Mouse (Mus musculus) lung, adult 18-20 months (tissue): ENCODE measurements at regions not wholly inside any gene's neighbourhood (a gene's known extent, or its start where the extent isn't known, plus 50 kb on each side); places are given as distances from the start of the nearest gene placed in this dataset.

Experiments used
- DNase-seq, 2 experiments: peaks; one replicate each; pipeline ENCODE4 v3.0.0; 2022; ENCODE audit warnings: mixed read lengths in 2 of 2

DNA sequence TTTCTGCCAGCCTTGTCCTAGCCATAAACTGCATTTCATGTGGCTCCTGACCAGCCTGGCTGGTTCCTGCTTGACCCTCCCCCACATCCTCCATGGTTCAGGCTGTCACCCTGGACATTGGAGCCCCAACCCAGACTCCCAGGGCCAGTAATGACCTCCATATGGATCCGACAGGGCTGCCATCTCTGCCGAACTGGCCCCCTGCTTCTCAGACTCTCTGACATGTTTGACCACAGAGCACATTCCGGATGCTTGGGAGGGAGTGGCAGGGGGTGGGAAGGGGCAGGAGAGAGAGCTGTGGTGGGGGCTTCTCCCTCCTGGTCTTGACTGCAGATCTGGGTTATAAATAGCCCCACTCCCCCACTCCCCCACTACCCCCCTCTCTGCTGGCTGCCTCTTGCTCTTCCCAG is 59.0 kb upstream of the Actrt2 start:
- no peak for DNase-seq

DNA sequence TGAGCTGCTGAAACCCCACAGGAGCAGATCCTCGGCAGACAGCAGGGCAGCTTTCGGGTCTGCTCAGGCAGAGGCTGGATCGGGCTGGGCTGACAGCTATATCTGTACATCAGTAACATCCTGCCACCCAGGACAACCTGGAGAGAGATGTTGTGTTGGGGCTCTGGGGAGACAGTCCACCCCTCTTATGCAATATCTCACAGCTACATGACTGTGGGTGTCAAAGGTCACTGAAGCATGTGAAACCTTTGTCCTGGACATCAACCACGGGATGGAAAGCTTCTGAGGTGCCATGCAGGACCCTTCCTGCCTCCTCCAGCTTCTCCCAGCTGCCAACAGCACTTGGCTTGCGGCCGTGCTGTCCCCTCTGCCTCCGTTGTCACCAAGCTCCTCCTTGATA is 60.3 kb upstream of the Actrt2 start:
- DNase-seq = no peak

DNA sequence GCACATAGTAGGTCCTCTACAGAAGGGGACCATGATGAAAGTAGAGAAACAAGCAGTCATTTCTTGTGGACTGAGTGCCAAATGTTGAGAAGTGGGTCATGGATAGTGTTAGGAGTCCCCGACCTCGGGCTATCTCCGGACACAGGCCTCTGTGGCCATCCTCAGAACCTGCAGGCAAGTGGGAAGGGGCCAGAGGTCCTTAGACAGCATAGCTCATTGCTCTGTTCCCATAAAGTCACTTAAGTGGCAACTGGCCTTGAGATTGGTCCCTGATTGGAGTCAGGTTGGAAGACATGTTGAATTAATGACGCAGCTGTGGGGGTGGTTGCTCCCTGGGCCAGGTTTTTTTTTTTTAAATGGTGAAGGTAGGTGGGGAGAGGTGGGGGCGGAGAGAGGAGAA is 63.0 kb upstream of the Actrt2 start:
- no peak for DNase-seq

DNA sequence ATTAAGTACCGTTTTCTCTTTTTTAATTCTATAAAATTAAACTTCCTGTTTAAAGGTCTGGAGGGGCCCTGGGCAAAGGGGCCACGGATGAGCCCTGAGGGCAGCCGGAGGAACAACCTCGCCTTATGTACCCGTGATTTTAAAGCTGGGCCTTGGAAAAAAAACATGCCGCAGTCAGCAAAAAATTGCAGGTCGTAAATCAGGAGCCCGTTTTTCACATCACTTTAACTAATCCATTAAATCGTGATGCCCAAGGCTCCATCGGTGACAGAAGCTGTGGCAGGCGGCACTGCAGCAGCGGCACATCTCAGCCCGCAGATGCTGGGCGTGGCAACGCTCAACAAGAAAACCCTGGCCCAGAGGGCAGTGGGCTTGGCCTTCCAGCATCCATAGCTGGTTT is 63.7 kb upstream of the Actrt2 start:
- DNase-seq = no peak

DNA sequence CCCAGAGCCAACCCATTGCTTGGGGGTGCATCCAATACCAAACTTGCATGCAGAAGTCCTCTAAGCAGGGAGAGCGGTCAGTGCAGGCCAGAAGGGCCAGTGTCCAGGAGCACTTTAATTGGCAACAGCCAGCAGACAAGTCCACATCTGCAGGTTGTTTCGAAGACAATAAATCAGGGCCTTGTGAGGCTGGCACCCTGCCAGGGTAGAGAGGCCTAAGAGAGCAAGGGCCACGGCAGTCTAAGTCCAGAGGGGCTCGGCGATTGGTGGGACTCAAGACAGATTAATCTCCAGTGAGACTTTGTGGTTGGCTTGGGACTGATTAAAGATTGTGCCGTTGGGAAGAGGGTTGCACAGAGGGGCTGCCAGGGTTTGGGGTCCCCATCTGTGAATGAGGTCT is 68.4 kb upstream of the Actrt2 start:
- DNase-seq = no peak

DNA sequence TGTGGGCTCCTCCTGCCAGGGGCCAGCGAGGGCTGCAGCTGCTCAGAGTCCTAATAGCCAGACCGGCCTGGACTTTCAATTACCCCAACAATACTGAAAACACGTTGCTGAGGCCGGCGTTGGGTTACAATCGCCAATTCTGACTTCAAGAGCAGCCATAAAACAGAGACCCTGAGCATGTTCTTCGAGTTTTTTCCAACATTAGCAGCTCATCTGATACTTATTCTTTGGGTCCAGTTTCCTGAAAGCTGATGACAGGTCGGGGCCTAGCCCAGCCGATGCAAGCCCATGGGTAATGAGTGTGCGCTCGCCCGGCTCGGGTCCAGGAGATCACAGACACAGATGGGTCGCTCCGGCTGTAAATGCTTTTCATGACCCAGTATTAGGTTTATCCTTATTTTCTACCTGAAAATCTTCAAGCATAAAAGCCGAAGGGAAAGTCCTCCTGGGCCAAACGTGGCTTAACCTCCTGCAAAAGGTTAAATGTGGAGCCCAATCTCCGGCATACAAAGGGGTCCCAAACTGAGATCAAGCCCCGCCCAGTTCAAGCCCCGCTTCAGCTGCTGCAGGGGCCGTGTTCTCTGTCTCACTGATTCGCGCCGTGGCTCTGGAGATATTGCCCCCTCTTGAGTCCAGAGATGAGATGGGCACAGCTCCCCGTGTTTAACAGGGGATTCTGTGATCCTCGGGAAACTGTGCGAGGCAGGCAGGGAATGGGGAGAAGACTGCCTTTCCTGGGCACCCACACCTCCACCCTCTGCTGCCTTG is 73.6 kb upstream of the Actrt2 start:
- no peak for DNase-seq

DNA sequence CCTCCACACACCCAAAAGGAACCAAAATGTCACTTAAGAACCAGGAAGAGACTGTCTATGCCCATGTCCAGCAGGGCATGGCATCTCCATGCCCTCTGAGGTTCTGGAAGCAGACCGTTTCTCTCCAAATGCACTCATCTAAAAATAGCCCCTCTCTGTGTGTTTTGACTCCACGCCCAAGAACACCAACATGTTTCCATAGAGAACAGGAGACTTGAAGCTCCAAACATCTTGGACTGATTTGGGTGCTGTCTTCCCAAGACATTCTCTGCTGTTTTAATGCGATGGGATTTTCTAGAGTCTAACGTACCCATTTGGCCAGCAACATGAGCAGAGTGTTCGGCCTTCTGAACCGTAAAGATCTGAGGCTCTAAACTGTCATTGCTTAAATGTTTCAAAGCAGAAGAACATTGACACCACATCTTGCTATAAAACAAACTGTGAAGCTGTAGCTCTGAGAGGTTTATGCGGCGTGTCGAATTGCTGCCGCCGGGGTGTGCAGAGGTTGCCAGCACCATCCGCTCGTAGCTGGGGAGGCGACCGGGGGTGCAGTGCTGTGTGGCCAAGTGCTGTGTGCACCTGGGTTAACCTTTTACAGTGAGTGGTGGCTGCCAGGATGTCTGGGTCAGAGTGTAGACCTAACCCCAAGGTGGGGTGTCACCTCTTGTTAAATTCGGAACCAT is 78.8 kb upstream of the Actrt2 start:
- DNase-seq = no peak

DNA sequence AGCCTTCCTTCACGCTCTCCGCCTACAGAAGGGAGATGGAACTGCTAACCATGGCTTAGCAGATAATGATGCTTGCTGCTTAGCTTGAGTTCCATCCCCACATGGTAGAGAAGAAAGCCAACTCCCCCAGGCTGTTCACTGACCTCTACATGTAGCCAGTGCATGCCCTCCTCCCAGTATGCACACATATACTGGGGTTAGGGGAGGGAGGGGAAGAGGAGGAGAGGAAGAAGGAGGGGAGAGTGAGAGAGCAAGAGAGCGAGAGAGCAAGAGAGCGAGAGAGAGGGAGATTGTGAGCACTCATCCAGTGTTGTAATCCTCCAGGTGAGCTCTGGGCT is 79.3 kb upstream of the Actrt2 start:
- DNase-seq = no peak

DNA sequence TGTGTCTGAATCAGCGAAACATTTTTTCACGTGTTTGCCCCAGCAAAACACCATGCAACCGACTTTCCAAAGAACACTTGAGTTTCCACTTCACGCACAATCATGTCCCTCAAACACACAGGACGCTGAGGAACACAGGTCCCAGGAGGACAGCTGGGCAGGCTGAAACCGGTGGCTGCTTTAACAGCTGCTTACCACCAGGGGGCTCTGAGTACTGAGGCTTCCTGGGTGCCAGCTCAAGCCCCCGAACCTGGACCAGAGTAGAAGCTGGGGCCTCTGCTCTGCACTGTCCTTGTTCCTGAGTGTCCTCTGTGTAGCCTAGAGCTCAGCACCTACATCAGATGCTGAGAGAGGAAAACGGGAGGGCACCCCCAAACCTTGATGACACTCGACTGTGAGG is 81.5 kb upstream of the Actrt2 start:
- peak in 1 of 2 experiments; percentile 3 for DNase-seq

DNA sequence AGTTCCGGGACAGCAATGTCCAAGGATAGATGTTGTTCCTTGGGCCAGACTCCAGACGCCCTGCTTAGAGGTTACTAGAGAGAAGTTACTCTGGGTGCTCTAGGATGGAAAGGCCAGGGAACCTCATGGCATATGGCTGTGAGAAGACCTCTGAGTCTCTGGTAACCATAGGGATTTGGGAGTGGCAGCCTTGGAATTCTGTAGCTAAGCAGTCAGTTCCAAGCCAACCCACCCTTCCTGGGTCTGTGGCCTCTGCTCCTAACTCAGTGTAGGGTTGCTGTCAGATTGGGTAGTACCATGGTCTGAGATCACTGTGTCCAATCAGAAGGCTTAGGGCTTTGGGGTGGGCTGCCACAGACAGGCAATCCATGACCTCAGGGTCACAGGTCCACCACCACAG is 82.3 kb upstream of the Actrt2 start:
- no peak for DNase-seq

DNA sequence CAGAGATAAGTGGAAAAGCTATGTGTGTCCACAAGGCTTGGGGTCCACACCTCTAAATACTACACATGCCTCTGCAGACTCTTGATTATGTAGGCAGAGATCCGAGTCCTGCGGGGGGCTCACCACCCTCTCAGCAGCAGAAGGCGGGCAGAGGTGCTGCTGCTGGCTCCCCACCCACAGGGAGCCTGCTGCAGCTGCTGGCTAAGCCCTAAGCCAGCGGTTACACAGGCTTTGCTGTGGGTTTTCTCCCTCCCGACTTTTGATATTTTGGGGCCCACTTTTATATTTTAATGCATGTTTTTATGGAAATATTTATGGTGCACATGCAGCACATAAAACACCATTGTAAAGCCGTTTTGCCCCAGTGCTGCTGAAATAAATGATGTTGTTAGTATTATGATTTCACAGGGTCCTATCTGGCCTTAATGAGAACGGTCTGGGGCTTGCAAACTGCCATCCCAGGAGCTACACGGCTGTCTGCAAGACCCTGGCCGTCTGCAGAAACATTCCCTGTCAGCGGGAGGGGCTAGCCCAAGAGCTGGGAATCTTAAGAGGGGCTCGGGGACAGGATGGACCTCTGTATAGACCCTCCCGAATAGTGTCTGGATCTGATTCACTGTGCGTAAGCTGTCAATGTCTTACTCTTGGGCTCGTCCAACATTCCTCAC is 82.9 kb upstream of the Actrt2 start:
- no peak for DNase-seq

DNA sequence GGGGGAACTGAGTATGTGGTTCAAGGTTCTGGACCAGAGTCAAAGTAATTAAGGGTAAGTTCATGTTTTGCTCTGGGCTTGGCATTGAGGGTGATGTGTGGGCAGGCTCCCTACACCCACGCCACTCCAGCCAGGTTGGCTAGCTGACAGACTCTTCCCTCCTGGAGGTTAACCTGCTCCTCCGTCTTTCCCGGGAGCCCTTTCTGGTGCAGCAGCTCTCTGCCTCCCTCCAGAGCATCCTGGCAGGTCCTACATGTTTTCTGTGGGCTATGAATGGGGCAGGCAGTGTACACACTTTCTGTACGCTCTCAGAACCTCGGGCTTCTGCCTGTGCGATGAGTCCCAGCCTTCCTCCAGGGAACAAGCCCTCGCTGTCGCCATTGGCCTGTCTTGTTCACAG is 82.8 kb upstream of the Ttc34 start:
- DNase-seq = no peak

DNA sequence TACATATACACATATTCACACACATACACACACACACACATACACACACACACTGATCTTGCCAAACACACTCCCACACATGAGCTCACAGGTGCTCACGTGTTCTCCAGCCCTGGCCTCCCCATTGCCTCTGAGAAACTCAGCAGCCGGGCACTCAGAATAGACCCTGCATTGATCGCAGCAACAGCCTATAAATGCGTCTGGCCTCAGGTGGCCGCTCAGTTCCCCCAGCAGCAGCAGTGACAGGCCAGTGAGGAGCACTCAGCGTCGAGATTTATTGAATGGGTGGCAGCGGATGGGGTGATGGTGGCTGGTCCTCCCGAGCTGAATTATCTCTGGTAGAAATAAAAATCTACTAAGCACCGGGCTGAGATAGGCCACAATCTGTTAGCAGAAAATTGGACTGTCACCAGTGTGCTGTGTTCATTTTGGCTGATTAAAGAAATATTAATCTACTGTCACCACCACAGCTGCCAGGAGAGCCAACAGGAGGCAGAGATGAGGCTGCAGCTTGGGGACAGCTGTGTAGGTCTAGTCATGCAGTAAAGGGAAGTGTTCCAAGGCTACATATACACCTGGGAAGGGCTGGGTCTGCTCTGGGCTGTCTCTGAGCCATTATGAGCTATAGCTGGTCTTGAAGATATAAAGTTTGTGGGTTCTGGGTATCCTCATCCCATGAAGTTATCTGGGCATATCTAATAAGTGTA is 80.4 kb upstream of the Ttc34 start:
- no peak for DNase-seq

DNA sequence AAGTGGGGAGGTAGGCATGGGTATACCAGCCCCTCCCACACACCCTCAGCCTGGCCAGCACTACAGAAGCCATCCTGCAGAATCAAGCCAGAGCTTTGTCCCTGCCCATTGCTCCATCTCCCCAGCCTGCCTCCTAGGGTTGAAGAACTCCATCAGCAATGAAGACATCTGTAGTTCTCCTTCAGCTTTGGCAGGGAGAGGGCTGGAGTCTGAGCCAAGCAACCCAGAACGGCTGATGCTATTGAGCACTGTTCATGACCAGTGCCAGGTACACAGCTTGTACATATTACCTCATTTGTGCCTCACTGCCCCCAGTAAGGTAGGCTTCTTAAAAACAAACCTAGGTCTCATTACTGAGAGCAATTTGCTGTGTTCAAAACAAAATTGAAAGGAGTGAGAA is 77.4 kb upstream of the Ttc34 start:
- no peak for DNase-seq

DNA sequence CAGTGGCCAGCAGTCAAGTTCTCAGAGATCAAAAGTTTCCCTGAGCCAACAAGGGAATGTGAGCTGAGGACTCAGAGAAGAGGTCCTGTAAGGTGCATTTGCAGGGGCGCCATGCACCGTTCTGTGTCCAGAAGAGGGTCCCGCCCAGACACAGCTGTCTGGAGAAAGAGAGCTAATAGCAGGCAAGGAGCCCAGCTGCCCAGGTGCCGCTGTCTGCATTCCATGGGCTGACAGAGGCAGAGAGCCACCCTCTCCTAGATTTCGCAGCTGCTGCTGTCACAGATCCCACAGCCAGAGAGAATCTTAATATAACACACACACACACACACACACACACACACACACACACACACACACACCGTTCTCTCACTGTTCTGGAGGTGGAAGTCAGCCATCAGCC is 73.0 kb upstream of the Ttc34 start:
- DNase-seq = no peak

DNA sequence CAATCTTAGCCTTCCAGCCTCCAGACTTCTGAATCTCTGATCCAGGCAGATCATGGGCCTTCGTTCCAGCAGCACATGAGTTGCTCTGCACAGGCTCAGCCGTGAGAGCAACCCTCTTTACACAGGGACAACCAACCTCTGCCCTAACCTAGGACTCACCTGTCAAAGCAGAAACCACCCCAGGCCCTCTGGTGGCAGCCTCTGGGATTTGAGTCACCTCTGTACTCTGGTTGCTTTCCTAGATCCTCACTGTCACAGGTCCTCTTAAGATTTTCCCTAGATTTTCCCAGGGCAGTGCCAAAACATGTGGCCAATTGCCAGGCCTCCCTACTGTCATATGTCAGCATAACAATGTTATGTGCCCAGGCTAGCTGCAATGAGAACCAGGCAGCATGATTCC is 71.1 kb upstream of the Ttc34 start:
- DNase-seq = no peak

DNA sequence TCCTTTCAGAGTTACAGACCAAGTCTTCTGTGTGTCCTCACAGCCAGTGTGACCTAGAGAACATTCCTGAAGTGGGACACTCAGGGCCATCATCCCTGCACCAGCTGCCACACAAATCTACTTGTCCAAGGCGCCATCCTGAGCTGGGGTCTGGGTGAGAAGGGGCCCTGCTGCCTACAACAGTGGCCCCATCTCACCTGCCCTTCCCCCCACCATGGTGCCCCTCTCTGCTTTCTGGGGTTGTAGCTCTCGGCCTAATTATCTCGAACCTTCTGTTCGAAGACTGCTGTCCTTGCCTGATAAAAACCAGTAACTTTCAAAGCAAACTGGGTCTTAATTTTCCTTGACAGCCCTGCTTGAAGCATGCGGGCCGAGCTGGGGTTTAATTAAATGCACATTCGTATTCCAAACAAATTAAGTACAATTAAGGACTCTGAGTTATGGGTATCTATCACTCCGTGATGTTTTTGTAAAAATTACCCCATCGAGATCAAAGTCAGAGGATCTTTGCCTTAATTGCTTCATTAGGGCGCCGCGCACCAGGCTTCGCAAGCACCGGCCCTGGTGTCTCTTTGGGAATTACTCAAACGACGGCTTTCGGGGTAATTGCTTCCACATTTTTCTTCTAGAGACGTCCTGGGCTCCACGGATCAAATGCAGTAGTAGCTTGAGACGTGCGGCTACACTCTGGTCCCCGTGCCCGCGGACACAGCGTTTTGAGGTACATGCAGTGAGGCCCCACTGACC is 65.8 kb upstream of the Ttc34 start:
- no peak for DNase-seq

DNA sequence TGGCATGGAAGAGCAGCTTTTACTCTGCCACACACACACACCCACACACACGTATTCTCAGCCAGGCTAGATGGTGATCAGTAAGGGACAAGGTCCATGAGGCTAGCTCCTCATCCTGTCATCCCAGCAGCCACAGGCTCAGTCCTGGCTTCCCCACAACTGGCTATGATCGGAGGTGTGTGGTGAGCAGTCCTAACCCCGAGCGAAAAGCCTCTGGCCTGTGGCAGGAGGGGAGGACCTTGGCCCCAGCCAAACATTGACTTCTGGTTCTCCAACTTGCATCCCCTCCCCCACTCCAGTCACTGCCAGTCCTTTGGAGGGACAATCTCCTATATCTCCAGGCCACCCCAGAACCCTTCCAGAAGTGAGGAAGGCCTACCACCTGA is 65.2 kb upstream of the Ttc34 start:
- no peak for DNase-seq

DNA sequence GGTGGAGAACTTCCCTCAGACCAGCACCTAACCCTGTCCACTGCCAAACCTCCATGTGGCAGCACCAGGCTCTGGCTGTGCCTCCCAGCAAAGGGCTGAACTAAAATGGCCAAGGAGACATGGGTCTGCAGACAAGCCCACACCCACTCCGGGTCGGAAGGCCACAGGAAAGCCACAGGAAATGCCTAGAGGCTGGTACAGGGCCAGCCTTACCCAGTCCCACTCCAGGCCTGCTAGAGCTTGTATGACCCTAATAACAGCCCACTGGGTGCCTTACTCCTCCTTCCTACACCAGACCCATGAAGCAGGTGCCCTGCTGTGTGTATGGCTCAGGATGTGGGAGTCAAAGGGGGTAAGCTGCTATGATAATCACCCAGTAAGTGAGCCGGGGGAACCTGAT is 63.4 kb upstream of the Ttc34 start:
- DNase-seq = no peak

DNA sequence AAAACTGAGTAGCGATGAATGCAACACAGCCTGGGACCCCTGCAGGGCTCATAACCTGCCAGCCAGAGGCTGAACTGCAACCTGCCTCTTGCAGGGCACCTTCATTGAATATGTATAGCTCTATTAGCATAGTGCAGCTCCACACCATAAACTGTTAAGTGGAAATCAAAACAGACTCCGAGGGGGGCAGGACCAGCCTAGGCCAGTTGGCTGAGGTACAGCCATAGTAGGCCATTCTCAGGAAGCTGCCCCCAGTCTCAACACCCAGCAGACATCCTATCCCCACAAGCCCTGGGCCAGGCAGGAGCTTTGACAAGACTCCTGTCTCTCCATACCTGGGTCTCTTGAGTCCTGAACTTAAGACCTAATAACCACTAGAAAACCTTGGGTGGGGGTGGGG is 62.9 kb upstream of the Ttc34 start:
- DNase-seq = no peak

DNA sequence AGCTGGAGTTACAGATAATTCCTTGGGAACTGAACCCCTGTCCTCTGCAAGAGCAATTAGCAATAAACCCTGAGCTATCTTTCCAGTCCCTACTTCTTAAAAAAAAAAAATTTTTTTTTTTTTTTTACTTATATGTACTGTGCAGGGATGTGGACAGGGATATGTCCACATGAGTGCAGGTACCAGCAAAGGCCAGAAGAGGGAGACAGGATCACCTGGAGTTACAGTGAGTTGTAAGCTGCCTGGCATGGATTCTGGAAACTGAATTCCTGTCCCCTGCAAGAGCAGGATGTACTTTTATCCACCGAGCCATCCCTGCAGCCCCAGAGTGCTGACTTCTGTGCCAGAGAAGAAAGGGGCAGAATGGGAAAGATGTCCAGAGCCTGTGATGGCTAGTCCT is 58.4 kb upstream of the Ttc34 start:
- DNase-seq = no peak

DNA sequence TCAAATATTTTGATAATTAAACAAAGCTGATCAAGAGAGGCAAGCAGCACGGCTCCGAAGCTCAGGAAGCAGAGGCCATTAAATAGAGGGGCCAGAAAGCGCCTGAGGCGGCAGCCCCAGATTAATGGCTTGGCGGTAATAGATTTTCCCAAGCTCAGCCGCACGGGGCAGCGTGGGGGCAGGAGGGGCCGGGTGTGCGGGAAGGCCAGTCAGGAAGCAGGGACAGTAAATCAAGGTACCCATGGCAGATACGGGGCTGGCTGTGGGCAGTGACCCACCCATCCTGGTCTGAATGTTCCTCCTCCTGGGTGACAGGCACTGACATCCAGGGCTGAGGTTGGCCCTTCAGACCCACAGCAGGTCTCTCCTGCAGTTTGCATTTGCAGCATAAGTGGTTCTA is 55.9 kb upstream of the Ttc34 start:
- no peak for DNase-seq

DNA sequence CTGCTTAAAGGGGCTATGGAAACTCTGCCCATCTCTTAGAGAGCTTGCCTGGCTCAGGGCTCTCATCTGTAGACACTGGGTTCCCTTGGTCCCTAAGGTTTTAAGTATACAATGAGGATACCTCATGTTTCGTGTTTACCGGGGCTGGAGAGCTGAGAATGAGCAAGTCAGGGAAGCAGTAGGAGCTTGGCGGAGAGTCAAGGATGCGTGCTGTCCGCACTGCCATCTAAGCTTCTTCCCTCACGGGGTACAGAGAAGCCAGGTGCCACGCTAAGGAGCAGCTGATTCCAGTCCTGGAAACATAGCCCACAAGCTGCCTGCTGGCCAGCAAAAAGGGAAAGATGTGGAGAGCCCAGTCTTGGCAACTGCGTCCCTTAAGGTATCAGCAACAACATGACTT is 55.0 kb upstream of the Ttc34 start:
- no peak for DNase-seq
